Mouse (Mus musculus): ENCODE data around the gene Ispd.

GRCm38 (mm10) chr12:36532525-36532924, 151.3 kb downstream of the Ispd start:
- TF ChIP-seq CTCF (IDR thresholded peaks at IDR 0.05; ENCODE audit: low read depth) (no peak), EP300 (IDR thresholded peaks at IDR 0.05; ENCODE audit: low read depth) (no peak)
